Mouse (Mus musculus) intestine, postnatal 0 days (tissue): ENCODE measurements at regions not wholly inside any gene's neighbourhood (a gene's known extent, or its start where the extent isn't known, plus 50 kb on each side); places are given as distances from the start of the nearest gene placed in this dataset.
A peak's percentile ranks its signal among the peaks of the same experiment; 100 is the strongest.

ENCODE experiments used
- ATAC-seq: fragments of 200-750 bp; cut with Nextera tagmentation; 2 replicates; pipeline ENCODE4 v1.8.0; 2017; ENCODE audit warnings: mild to moderate bottlenecking, moderate TSS enrichment, moderate library complexity
- H3K27ac ChIP-seq: fragments of 300-500 bp; sonication (generic); 2 replicates; pipeline ENCODE4 v1.5.1; 2014; ENCODE audit warnings: mild to moderate bottlenecking, low read depth, low read length, moderate library complexity
- H3K27me3 ChIP-seq: fragments of 300-500 bp; sonication (generic); replicated peaks from 2 replicates; pipeline ENCODE4 v1.6.1; 2014; ENCODE audit warnings: low read length, mixed read lengths; ENCODE audit not compliant: control insufficient read depth, insufficient read depth
- H3K36me3 ChIP-seq: fragments of 300-500 bp; sonication (generic); 2 replicates; pipeline ENCODE4 v1.6.1; 2014; ENCODE audit warnings: mild to moderate bottlenecking, moderate library complexity; ENCODE audit not compliant: control insufficient read depth, insufficient read depth
- H3K4me1 ChIP-seq: fragments of 300-500 bp; sonication (generic); replicated peaks from 2 replicates; pipeline ENCODE4 v1.6.1; 2014; ENCODE audit warnings: antibody characterized with exemption, low read length, mixed read lengths; ENCODE audit not compliant: control insufficient read depth, insufficient read depth
- H3K4me2 ChIP-seq: fragments of 300-500 bp; sonication (generic); replicated peaks from 2 replicates; pipeline ENCODE4 v1.6.1; 2014; ENCODE audit warnings: low read depth, mild to moderate bottlenecking, moderate library complexity
- H3K4me3 ChIP-seq: fragments of 300-500 bp; sonication (generic); 2 replicates; pipeline ENCODE4 v1.5.1; 2014; ENCODE audit warnings: low read depth, low read length
- H3K9ac ChIP-seq: fragments of 300-500 bp; sonication (generic); 2 replicates; pipeline ENCODE4 v1.6.1; 2014; ENCODE audit warnings: mild to moderate bottlenecking, low read depth, low read length
- H3K9me3 ChIP-seq: fragments of 300-500 bp; sonication (generic); 2 replicates; pipeline ENCODE4 v1.6.1; 2016; ENCODE audit warnings: mixed run types; ENCODE audit not compliant: control insufficient read depth
- CTCF ChIP-seq: sonication (generic); IDR thresholded peaks from 2 replicates; pipeline ENCODE4 v1.5.1; 2016; ENCODE audit warnings: low read depth, mild to moderate bottlenecking, control low read depth, antibody characterized with exemption, moderate library complexity
- WGBS: fragments of 180-500 bp; shearing (Covaris S2); extraction: QIAGEN DNeasy Blood & Tissue Kit; methylation state at CpG from one replicate; pipeline ENCODE4 v1.1.7; 2014; 5-methylcytosine and 5-hydroxymethylcytosine counted together

- H3K4me3 ChIP-seq: no peak overlapping the region
- no peaks in the 10 kb centered on the region for H3K4me1 ChIP-seq
- H3K36me3 ChIP-seq: no peaks in the 10 kb centered on the region
- no peak overlapping the region for H3K27ac ChIP-seq
- no peak overlapping the region for H3K9ac ChIP-seq
- ATAC-seq: no peak
- H3K9me3 ChIP-seq: no peaks in the 10 kb centered on the region
- WGBS: 87% methylated on average over 10 of the region's 10 CpGs
- no peak overlapping the region for H3K4me2 ChIP-seq
- H3K27me3 ChIP-seq: no peaks in the 10 kb centered on the region
- no peak for TF ChIP-seq CTCF
These were observed 133.2 kb downstream of the Gm10260 start for GRCm38 (mm10) chr13:97627247-97627646.

- H3K4me2 ChIP-seq: no peak overlapping the region
- WGBS: 39% methylated on average over 5 of the region's 5 CpGs
- no peak for TF ChIP-seq CTCF
- H3K9me3 ChIP-seq: no peaks in the 10 kb centered on the region
- no peak for ATAC-seq
- H3K27me3 ChIP-seq: no peaks in the 10 kb centered on the region
- no peak overlapping the region for H3K27ac ChIP-seq
- no peak overlapping the region for H3K9ac ChIP-seq
- H3K4me3 ChIP-seq: no peak overlapping the region
- no peaks in the 10 kb centered on the region for H3K4me1 ChIP-seq
- H3K36me3 ChIP-seq: no peaks in the 10 kb centered on the region
These were observed 133.6 kb downstream of the Gm10260 start for GRCm38 (mm10) chr13:97626786-97627185.

GRCm38 (mm10) chr13:97626116-97626515 lies 134.3 kb downstream of the Gm10260 start:
- Histone ChIP-seq H3K4me1 (no peaks in the 10 kb centered on the region), H3K27me3 (no peaks in the 10 kb centered on the region), H3K4me2 (no peak overlapping the region), H3K9me3 (no peaks in the 10 kb centered on the region), H3K27ac (no peak overlapping the region), H3K36me3 (no peaks in the 10 kb centered on the region), H3K4me3 (no peak overlapping the region), H3K9ac (no peak overlapping the region)
- no peak for TF ChIP-seq CTCF
- no peak for ATAC-seq
- 86% methylated on average over 5 of the region's 5 CpGs for WGBS

- Histone ChIP-seq H3K4me2 (no peak overlapping the region), H3K4me1 (no peaks in the 10 kb centered on the region), H3K4me3 (no peak overlapping the region), H3K9me3 (no peaks in the 10 kb centered on the region), H3K9ac (no peak overlapping the region), H3K36me3 (no peaks in the 10 kb centered on the region), H3K27ac (no peak overlapping the region), H3K27me3 (no peaks in the 10 kb centered on the region)
- WGBS: 63% methylated on average over 4 of the region's 4 CpGs
- TF ChIP-seq CTCF: no peak
- ATAC-seq: no peak
These were observed 135.0 kb downstream of the Gm10260 start for GRCm38 (mm10) chr13:97625391-97625790.

GRCm38 (mm10) chr13:97618190-97618586 lies 142.2 kb downstream of the Gm10260 start:
- 24% methylated on average over 6 of the region's 6 CpGs for WGBS
- Histone ChIP-seq H3K27ac (no peak overlapping the region), H3K9me3 (no peaks in the 10 kb centered on the region), H3K27me3 (no peaks in the 10 kb centered on the region), H3K4me1 (peaks cover 8% of the 10 kb centered on the region), H3K9ac (no peak overlapping the region), H3K36me3 (no peaks in the 10 kb centered on the region), H3K4me3 (peak overlapping the region; percentile 20; the same call in 1 of the 2 replicates), H3K4me2 (peak overlapping the region; percentile 54)
- TF ChIP-seq CTCF: no peak
- peak; percentile 78 for ATAC-seq

- peak; percentile 33; the same call in 1 of the 2 replicates for ATAC-seq
- Histone ChIP-seq H3K27me3 (no peaks in the 10 kb centered on the region), H3K4me3 (peak overlapping the region; percentile 20; the same call in 1 of the 2 replicates), H3K36me3 (no peaks in the 10 kb centered on the region), H3K9me3 (no peaks in the 10 kb centered on the region), H3K4me2 (peak overlapping the region; percentile 54), H3K4me1 (peaks cover 8% of the 10 kb centered on the region), H3K27ac (no peak overlapping the region), H3K9ac (no peak overlapping the region)
- 24% methylated on average over 13 of the region's 13 CpGs for WGBS
- TF ChIP-seq CTCF: no peak
These were observed 142.8 kb downstream of the Gm10260 start for GRCm38 (mm10) chr13:97617511-97618189.
